Mouse (Mus musculus) brown adipose tissue, adult 24 weeks (tissue): ENCODE measurements around the gene Hoxa4. TPM values are rescaled to one million over a fixed set of nuclear protein-coding genes. Genes with fewer than 3 reads are reported as not detected.

ENCODE experiments used
- H3K27ac ChIP-seq: fragments of 200-500 bp; replicated peaks from 2 replicates; pipeline ENCODE4 v1.5.1; 2012; ENCODE audit warnings: low read depth, mild to moderate bottlenecking, low read length
- H3K4me1 ChIP-seq: fragments of 200-500 bp; 2 replicates; pipeline ENCODE4 v1.6.1; 2012; ENCODE audit warnings: low read length, mixed read lengths; ENCODE audit not compliant: control insufficient read depth, insufficient read depth, insufficient read length
- H3K4me3 ChIP-seq: fragments of 200-500 bp; 2 replicates; pipeline ENCODE4 v1.5.1; 2012; ENCODE audit warnings: low read depth, mild to moderate bottlenecking, low read length, moderate library complexity; ENCODE audit not compliant: insufficient read depth
- polyA plus RNA-seq: library from polyadenylated mRNA; stranded (reverse); fragments of >200 nt; gene quantifications from 2 replicates; pipeline ENCODE4 v1.2.4, GENCODE M21; 2012; ENCODE audit not compliant: missing spikeins, insufficient read depth, insufficient read length

Hoxa4 gene
- polyA plus RNA-seq, 1 experiment: 26.4 TPM

DNA sequence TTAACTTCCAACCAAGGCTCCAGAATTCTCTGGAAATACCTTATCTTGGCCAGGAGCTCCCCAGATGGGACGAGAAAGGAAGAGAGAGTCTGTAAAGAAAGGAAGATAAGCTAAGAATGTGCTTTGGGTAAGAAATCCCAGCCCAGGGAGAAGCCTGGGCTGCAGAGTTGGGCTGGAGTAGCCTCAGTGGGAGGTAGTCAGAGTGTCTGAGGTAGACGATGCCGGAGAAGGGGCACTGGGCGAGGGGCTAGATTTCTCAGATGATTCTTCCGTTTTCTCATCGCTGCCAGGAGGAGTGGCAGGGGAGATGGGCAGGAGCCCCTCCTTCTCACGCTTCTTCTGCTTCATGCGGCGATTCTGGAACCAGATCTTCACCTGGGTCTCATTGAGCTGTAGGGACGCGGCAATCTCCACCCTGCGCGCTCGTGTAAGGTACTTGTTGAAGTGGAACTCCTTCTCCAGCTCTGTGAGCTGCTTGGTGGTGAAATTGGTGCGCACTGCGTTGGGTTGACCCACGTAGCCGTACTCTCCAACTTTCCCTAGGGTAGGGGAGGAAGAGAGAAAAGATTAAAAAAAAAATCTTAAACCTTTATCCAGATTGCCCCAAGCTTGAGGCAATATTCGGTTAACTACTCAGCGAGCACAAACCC lies 34.9 kb downstream of the Hoxa4 start:
- no peak overlapping the region for H3K27ac ChIP-seq
- no peak overlapping the region for H3K4me3 ChIP-seq

DNA sequence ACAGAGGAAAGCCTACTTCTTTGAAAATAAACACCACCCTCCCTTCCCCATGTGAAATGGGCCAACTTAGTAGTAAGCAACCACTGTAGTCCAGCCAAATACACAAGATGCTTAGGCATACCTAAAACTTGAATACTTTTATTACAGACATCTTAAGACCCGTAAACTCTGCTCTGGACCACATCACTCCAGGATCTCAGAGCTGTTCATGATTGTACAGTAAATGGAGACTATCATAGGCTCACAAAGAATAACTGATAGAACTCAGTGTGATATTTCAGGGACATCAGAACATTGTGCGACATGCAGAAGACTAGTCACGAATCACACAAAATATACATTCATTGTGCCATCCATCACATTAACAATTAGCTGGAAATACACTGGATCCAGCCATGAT lies 36.1 kb downstream of the Hoxa4 start:
- no peak overlapping the region for H3K4me3 ChIP-seq
- H3K27ac ChIP-seq: no peak overlapping the region
- H3K4me1 ChIP-seq: no peaks in the 10 kb centered on the region; the same call in 1 of the 2 replicates

More for the DNA sequence above, 34.9 kb downstream of the Hoxa4 start:
- no peaks in the 10 kb centered on the region; the same call in 1 of the 2 replicates for H3K4me1 ChIP-seq

DNA sequence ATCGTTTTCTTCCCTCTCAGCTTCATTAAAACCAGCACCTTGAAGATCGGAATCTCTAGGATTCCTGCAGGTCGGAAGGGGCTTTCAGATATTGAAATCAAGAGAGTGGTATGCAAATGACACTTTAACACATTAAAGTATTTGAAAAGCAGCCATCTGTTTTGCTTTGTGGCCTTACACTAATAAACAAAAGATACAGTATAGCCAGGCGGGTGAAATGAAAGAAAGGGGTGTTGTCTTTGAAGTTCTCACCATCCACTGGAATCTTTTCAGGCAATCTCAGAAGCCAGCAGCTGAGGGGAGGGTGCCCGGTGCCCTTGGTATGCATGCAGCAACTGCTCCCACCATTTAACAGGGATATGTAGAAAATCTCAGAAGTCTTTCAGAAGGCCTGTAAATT lies 37.5 kb downstream of the Hoxa4 start:
- Histone ChIP-seq H3K4me3 (no peak overlapping the region), H3K4me1 (no peaks in the 10 kb centered on the region), H3K27ac (no peak overlapping the region)

DNA sequence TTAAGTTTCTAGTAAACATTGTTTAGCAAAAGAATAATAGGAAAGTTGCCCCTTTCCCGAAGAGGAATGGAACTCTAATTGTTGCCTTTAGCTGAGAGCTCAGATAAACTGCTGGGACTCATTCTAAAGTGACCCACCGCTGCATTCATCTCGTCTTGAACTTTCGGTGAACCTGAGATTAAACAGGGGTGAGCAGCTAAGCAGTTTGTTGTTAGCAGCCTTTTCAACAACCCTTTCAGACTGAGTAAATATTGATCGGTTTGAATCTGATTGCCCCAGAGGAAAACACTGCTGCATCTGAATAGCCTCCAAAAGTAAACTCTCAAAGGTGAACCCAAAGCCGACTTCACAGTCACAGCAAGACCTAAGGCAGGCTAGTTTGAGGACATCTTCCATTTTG lies 38.3 kb downstream of the Hoxa4 start:
- Histone ChIP-seq H3K4me3 (no peak overlapping the region), H3K4me1 (no peaks in the 10 kb centered on the region), H3K27ac (no peak overlapping the region)

DNA sequence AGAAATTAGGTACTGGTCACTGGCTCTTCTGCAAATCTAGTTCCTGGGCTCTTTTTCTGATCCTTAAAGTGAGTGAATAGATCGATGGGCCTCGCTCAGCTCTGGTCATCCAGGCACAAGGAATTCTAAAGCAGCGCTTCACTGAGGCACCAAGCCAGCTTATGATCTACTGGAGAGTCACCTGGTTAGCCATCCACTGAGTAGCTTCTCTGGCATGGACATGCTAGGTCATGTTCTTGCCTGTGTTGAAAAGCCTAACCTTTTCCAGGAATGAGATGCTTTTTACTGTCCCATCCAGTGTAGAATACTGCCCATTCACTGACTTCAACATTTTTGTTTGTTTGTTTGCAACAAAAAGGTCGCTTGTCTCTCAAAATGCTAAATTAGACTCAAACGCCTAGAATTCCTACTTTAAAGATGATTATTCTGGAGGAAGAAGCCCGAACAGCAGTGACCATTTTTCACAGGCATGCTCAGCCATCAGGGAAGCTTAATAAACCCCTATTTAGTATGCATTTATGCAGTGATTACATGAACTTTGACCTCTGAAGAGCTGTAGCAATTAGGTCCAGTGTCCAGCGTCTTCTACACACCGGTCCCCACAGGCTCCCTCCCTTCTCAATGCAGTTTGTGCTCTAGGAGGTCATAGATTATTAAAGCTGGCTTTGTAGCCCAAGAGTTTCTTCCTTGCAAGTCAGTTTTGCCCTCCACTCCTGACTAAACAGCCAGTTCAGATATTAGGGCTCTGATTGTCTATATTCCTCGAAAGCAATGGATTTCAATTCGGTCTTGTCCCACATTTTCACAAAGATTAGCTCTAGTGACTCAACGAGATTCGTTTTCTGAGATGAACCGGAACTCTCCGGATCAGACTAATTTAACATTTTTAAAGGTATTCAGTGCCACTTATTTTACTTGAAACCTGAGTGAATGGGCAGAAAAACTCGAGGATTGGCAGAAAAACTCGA lies 39.0 kb downstream of the Hoxa4 start:
- H3K4me3 ChIP-seq: no peak overlapping the region
- no peaks in the 10 kb centered on the region for H3K4me1 ChIP-seq
- H3K27ac ChIP-seq: no peak overlapping the region

DNA sequence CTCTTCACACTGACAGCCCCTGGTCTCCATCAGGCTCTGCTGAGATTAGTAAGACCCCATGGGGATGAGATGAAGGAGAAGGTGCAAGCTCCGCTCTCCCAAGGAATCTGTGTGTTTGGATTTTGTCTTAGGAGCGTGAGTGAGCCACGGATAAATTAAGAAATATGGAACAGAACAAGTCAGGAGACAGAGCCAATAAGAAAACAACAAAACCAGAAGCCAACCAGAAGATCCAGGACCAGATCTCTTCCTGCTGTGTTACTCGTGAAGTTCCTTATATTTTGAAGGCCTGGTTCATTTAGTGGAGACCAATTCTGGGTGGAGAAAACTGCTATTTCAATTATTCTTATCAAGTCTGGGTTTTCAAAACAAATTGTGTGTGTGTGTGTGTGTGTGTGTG lies 40.0 kb downstream of the Hoxa4 start:
- Histone ChIP-seq H3K27ac (no peak overlapping the region), H3K4me1 (no peaks in the 10 kb centered on the region), H3K4me3 (no peak overlapping the region)

DNA sequence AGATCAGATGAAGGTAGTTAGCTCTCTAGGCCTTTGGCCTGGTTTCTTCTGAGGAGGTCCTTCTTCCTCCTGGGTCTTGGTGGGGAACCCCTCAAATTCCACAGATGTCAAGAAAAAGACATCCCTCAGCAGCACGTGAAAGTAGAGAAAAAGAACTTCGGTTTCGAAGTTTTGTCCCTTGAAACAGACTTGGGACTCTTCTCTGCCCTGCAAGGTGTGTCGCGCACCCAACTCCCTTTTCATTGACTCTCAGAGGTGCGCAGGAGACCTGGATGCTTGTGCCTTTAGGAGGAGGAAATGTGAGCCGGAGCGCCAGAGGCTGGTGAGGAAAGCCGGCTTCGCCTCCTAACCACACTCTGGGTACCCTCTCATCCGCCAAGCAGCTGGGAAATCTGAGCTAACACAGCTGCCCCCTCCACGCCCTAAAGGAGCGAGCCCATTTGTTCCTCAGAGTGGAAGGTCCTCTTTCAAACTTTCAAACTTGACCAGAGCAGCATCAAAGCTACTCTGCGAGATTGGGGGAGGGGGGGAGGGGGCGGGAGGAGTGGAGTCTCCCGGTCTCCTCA lies 41.1 kb downstream of the Hoxa4 start:
- no peak overlapping the region for H3K4me3 ChIP-seq
- no peaks in the 10 kb centered on the region for H3K4me1 ChIP-seq
- H3K27ac ChIP-seq: no peak overlapping the region

Other genes starting within 250 kb of the Hoxa4 start
- gene Skap2, start 179.2 kb downstream of the Hoxa4 start, polyA plus RNA-seq: 55.2 and 82.3 TPM in 2 replicates
- 0.50 and 0.99 TPM in 2 replicates for gene Hoxa1, start 33.4 kb downstream of the Hoxa4 start, polyA plus RNA-seq
- 2.9 TPM in 1 of 2 replicates, not detected in the other for gene Hoxa2, start 26.9 kb downstream of the Hoxa4 start, polyA plus RNA-seq
- not detected in 2 replicates for gene 5730596B20Rik, start 14.3 kb downstream of the Hoxa4 start, polyA plus RNA-seq
- 35.9 and 39.4 TPM in 2 replicates for gene Hoxa5, start 12.8 kb upstream of the Hoxa4 start, polyA plus RNA-seq
- gene Hoxa6, start 17.0 kb upstream of the Hoxa4 start, polyA plus RNA-seq: not detected in 2 replicates
- gene Hoxa3, start 21.6 kb upstream of the Hoxa4 start, polyA plus RNA-seq: 4.7 and 5.4 TPM in 2 replicates
- gene Gm28308, start 21.6 kb upstream of the Hoxa4 start, polyA plus RNA-seq: not detected in 2 replicates
- 11.4 and 11.5 TPM in 2 replicates for gene Hoxa7, start 30.1 kb upstream of the Hoxa4 start, polyA plus RNA-seq
- 1.7 TPM in 1 of 2 replicates, not detected in the other for gene Hoxa9, start 39.3 kb upstream of the Hoxa4 start, polyA plus RNA-seq
- not detected in 2 replicates for gene Hoxa10, start 49.1 kb upstream of the Hoxa4 start, polyA plus RNA-seq
- gene Hoxa11, start 54.1 kb upstream of the Hoxa4 start, polyA plus RNA-seq: not detected in 2 replicates
- gene Hoxa13, start 69.1 kb upstream of the Hoxa4 start, polyA plus RNA-seq: not detected in 2 replicates
- gene Evx1, start 121.7 kb upstream of the Hoxa4 start, polyA plus RNA-seq: not detected in 2 replicates